Mouse (Mus musculus) hindbrain, embryonic 15.5 days (tissue): ENCODE measurements around the gene Nppc. TPM values are rescaled to one million over a fixed set of nuclear protein-coding genes. Genes with fewer than 3 reads are reported as not detected.

ENCODE experiments used
- ATAC-seq: fragments of 200-750 bp; cut with Nextera tagmentation; 2 replicates; pipeline ENCODE4 v1.8.0; 2017; ENCODE audit warnings: low read depth, moderate number of reproducible peaks, moderate TSS enrichment; ENCODE audit not compliant: low FRiP score
- H3K27ac ChIP-seq: fragments of 300-500 bp; sonication (generic); replicated peaks from 2 replicates; pipeline ENCODE4 v1.5.1; 2015; ENCODE audit warnings: mild to moderate bottlenecking, inconsistent platforms
- H3K27me3 ChIP-seq: fragments of 300-500 bp; sonication (generic); 2 replicates; pipeline ENCODE4 v1.6.1; 2015; ENCODE audit warnings: control low read depth, inconsistent platforms
- H3K36me3 ChIP-seq: fragments of 300-500 bp; sonication (generic); 2 replicates; pipeline ENCODE4 v1.6.1; 2015; ENCODE audit warnings: control low read depth, inconsistent platforms
- H3K4me1 ChIP-seq: fragments of 300-500 bp; sonication (generic); replicated peaks from 2 replicates; pipeline ENCODE4 v1.6.1; 2015; ENCODE audit warnings: control low read depth, inconsistent platforms
- H3K4me2 ChIP-seq: fragments of 300-500 bp; sonication (generic); 2 replicates; pipeline ENCODE4 v1.6.1; 2015; ENCODE audit warnings: moderate library complexity, mild to moderate bottlenecking, inconsistent platforms
- H3K4me3 ChIP-seq: fragments of 300-500 bp; sonication (generic); 2 replicates; pipeline ENCODE4 v1.5.1; 2015; ENCODE audit warnings: mild to moderate bottlenecking, inconsistent platforms
- H3K9ac ChIP-seq: fragments of 300-500 bp; sonication (generic); 2 replicates; pipeline ENCODE4 v1.6.1; 2015; ENCODE audit warnings: inconsistent platforms
- H3K9me3 ChIP-seq: fragments of 300-500 bp; sonication (generic); 2 replicates; pipeline ENCODE4 v1.6.1; 2016; ENCODE audit warnings: control low read depth, inconsistent platforms
- WGBS: fragments of 180-500 bp; shearing (Covaris S2); methylation state at CpG from one replicate; pipeline ENCODE4 v1.1.7; 2015; 5-methylcytosine and 5-hydroxymethylcytosine counted together
- polyA plus RNA-seq: library from polyadenylated mRNA; unstranded; fragments of >200 nt; fragmentation: Nextera tagmentation; extraction: Ambion mirVana; gene quantifications from 2 replicates; pipeline ENCODE4 v1.2.1, GENCODE M21; 2015

Nppc gene
- polyA plus RNA-seq, 1 experiment from 2014 or later, result 24.8 TPM

- H3K9ac ChIP-seq, result no peak overlapping the region
- WGBS, result 71% methylated on average over 13 of the region's 13 CpGs
- no peaks in the 10 kb centered on the region for H3K36me3 ChIP-seq
- no peak overlapping the region for H3K4me2 ChIP-seq
- H3K27ac ChIP-seq, result no peak overlapping the region
- H3K4me1 ChIP-seq, result no peaks in the 10 kb centered on the region
- no peak overlapping the region for H3K4me3 ChIP-seq
- ATAC-seq, result no peak
- H3K9me3 ChIP-seq, result no peaks in the 10 kb centered on the region
- no peaks in the 10 kb centered on the region for H3K27me3 ChIP-seq
These were observed 27.1 kb downstream of the Nppc start for GRCm38 (mm10) chr1:86643101-86643809.

GRCm38 (mm10) chr1:86634751-86635359 lies 35.5 kb downstream of the Nppc start:
- 60% methylated on average over 6 of the region's 6 CpGs for WGBS
- peaks cover 17% of the 10 kb centered on the region for H3K4me1 ChIP-seq
- H3K4me3 ChIP-seq, result peak overlapping the region; percentile 12; the same call in 1 of the 2 replicates

GRCm38 (mm10) chr1:86633840-86634750 lies 36.3 kb downstream of the Nppc start:
- Histone ChIP-seq H3K27ac (peak overlapping the region; percentile 29; the same call in 1 of the 2 replicates), H3K36me3 (no peaks in the 10 kb centered on the region), H3K4me2 (peak overlapping the region; percentile 47), H3K27me3 (no peaks in the 10 kb centered on the region), H3K4me1 (peaks cover 17% of the 10 kb centered on the region), H3K9ac (no peak overlapping the region), H3K4me3 (peak overlapping the region; percentile 12; the same call in 1 of the 2 replicates), H3K9me3 (no peaks in the 10 kb centered on the region)
- ATAC-seq, result peak; percentile 64
- 42% methylated on average over 7 of the region's 7 CpGs for WGBS

More at GRCm38 (mm10) chr1:86634751-86635359, 35.5 kb downstream of the Nppc start:
- Histone ChIP-seq H3K36me3 (no peaks in the 10 kb centered on the region), H3K27me3 (no peaks in the 10 kb centered on the region), H3K27ac (no peak overlapping the region), H3K4me2 (peak overlapping the region; percentile 47), H3K9me3 (no peaks in the 10 kb centered on the region), H3K9ac (no peak overlapping the region)
- peak; percentile 88 for ATAC-seq

- Histone ChIP-seq H3K4me1 (peaks cover 17% of the 10 kb centered on the region), H3K27me3 (no peaks in the 10 kb centered on the region), H3K27ac (no peak overlapping the region), H3K4me3 (no peak overlapping the region), H3K4me2 (no peak overlapping the region), H3K9ac (no peak overlapping the region), H3K9me3 (no peaks in the 10 kb centered on the region), H3K36me3 (no peaks in the 10 kb centered on the region)
- WGBS, result 36% methylated on average over 3 of the region's 3 CpGs
- no peak for ATAC-seq
These were observed 36.9 kb downstream of the Nppc start for GRCm38 (mm10) chr1:86633434-86633833.

GRCm38 (mm10) chr1:86632732-86633380 lies 37.5 kb downstream of the Nppc start:
- H3K9ac ChIP-seq, result no peak overlapping the region
- peaks cover 17% of the 10 kb centered on the region for H3K4me1 ChIP-seq
- no peak for ATAC-seq
- WGBS, result 68% methylated on average over 6 of the region's 6 CpGs
- H3K4me2 ChIP-seq, result no peak overlapping the region
- no peaks in the 10 kb centered on the region for H3K9me3 ChIP-seq
- no peaks in the 10 kb centered on the region for H3K27me3 ChIP-seq
- no peak overlapping the region for H3K27ac ChIP-seq
- H3K4me3 ChIP-seq, result no peak overlapping the region
- no peaks in the 10 kb centered on the region for H3K36me3 ChIP-seq

- H3K9ac ChIP-seq, result no peak overlapping the region
- WGBS, result 80% methylated on average over 4 of the region's 4 CpGs
These were observed 39.8 kb downstream of the Nppc start for GRCm38 (mm10) chr1:86630527-86630926.

GRCm38 (mm10) chr1:86629936-86630335 lies 40.4 kb downstream of the Nppc start:
- no peaks in the 10 kb centered on the region for H3K36me3 ChIP-seq
- no peak overlapping the region for H3K9ac ChIP-seq
- ATAC-seq, result no peak
- H3K4me1 ChIP-seq, result peaks cover 17% of the 10 kb centered on the region
- H3K27me3 ChIP-seq, result no peaks in the 10 kb centered on the region
- 57% methylated on average over 4 of the region's 4 CpGs for WGBS
- no peak overlapping the region for H3K4me3 ChIP-seq
- H3K9me3 ChIP-seq, result no peaks in the 10 kb centered on the region
- H3K27ac ChIP-seq, result no peak overlapping the region
- no peak overlapping the region for H3K4me2 ChIP-seq

More at GRCm38 (mm10) chr1:86630527-86630926, 39.8 kb downstream of the Nppc start:
- Histone ChIP-seq H3K36me3 (no peaks in the 10 kb centered on the region), H3K4me1 (peaks cover 17% of the 10 kb centered on the region), H3K27ac (no peak overlapping the region), H3K27me3 (no peaks in the 10 kb centered on the region), H3K9me3 (no peaks in the 10 kb centered on the region), H3K4me2 (no peak overlapping the region), H3K4me3 (no peak overlapping the region)
- ATAC-seq, result no peak

- ATAC-seq, result no peak
- peaks cover 4% of the 10 kb centered on the region; the same call in 1 of the 2 replicates for H3K4me1 ChIP-seq
- H3K9ac ChIP-seq, result no peak overlapping the region
- WGBS, result 88% methylated on average over 3 of the region's 3 CpGs
- H3K9me3 ChIP-seq, result no peaks in the 10 kb centered on the region
- H3K36me3 ChIP-seq, result no peaks in the 10 kb centered on the region
- no peaks in the 10 kb centered on the region for H3K27me3 ChIP-seq
- H3K4me3 ChIP-seq, result no peak overlapping the region
- H3K27ac ChIP-seq, result no peak overlapping the region
- H3K4me2 ChIP-seq, result no peak overlapping the region
These were observed 42.1 kb downstream of the Nppc start for GRCm38 (mm10) chr1:86628270-86628669.

- ATAC-seq, result no peak
- Histone ChIP-seq H3K4me1 (no peaks in the 10 kb centered on the region), H3K27me3 (no peaks in the 10 kb centered on the region), H3K9me3 (no peaks in the 10 kb centered on the region), H3K36me3 (no peaks in the 10 kb centered on the region), H3K4me3 (no peak overlapping the region), H3K9ac (no peak overlapping the region), H3K27ac (no peak overlapping the region), H3K4me2 (no peak overlapping the region)
- WGBS, result 59% methylated on average over 16 of the region's 16 CpGs
These were observed 47.1 kb downstream of the Nppc start for GRCm38 (mm10) chr1:86623001-86624000.

- ATAC-seq, result no peak
- Histone ChIP-seq H3K9ac (no peak overlapping the region), H3K4me3 (no peak overlapping the region), H3K4me2 (no peak overlapping the region), H3K27me3 (no peaks in the 10 kb centered on the region), H3K4me1 (no peaks in the 10 kb centered on the region), H3K9me3 (no peaks in the 10 kb centered on the region), H3K36me3 (no peaks in the 10 kb centered on the region), H3K27ac (no peak overlapping the region)
- WGBS, result 61% methylated on average over 2 of the region's 2 CpGs
These were observed 48.1 kb downstream of the Nppc start for GRCm38 (mm10) chr1:86622296-86622695.
